Mouse (Mus musculus): Measurements from ENCODE around the gene Myl6b.
"Not testable (repeated sequence)": the region's sequence is repeated elsewhere in the genome, so short reads cannot be mapped to it uniquely, and the experiment has no call there.

The Myl6b gene

GRCm38 (mm10) chr10:128516677-128517076 lies 18.2 kb upstream of the Myl6b start:
- DNase-seq = no peak

- no peak for DNase-seq
Observed at GRCm38 (mm10) chr10:128516029-128516428, 17.5 kb upstream of the Myl6b start.

DNA sequence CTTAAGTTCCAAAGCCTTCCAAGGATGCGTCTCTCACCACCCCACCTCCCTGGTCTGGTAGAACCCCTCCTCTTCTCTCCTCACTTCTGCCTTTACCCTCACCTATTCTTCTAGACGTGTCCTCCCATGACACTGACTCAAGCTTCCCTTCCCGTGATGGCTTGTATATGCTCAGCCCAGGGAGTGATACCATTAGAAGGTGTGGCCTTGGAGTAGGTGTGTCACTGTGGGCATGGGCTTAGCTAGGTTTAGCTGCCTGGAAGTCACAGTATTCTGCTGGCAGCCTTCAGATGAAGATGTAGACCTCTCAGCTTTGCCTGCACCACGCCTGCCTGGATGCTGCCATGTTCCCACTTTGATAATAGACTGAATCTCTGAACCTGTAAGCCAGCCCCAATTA lies 16.6 kb upstream of the Myl6b start:
- DNase-seq = no peak

DNA sequence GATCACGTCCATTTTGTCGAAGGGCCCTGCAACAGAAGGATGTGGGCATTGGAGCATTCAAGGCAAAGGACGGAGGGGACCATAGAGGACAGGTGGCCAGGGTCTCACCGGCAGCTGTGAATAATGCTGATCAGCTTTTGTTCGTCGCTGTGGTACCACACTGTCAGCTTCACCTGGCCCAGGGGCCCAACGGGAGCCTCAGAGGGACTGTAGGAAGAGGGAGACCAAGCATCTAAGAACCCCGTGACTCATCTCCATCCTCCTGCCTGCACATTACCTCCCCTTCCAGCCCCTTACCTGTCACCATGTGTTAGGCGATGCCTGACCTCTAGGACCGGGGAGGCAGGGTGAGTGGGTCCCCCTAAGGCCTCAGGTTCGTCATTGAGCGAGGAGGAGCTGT lies 13.3 kb upstream of the Myl6b start:
- no peak for DNase-seq

GRCm38 (mm10) chr10:128511189-128511588 lies 12.7 kb upstream of the Myl6b start:
- DNase-seq = no peak

DNA sequence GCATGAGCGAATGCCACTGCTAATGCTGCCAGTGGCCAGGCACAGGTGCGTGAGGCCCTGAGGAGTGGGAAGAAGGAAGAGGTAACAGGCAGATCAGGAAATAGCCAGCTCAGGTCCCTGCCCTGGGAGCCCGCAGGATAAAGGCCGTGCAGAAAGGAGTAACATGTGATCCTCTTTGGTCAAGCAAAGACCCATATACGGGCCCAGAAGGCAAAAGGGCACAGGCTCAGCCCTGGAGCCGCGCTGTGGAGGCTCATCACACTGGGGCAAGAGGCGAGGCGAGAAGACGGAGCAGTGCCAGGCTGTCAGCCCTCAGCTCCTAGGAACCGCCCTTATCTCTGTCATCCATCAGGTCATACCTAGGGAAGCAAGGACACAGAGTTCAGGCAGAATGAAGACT lies 11.8 kb upstream of the Myl6b start:
- DNase-seq = no peak

DNA sequence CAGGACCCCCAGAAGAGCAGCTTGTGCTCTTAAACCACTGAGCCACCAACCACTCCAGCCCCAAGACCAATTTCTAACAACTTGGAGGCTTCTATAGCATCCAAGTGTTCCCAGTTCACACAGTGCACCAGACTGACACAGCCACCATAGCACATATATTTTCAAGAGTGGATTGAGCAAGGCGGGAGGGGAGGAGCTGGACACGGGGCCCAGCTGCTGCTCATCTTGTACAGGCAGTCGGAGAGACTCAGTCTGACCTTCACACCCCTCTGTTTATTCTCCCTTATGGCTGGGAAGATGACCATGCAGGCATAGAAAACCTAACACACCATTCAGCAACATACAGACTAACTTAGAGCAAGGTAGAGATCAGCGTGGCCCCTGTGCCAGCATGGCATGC lies 11.3 kb upstream of the Myl6b start:
- DNase-seq = no peak

GRCm38 (mm10) chr10:128509203-128509602 lies 10.7 kb upstream of the Myl6b start:
- DNase-seq = no peak

DNA sequence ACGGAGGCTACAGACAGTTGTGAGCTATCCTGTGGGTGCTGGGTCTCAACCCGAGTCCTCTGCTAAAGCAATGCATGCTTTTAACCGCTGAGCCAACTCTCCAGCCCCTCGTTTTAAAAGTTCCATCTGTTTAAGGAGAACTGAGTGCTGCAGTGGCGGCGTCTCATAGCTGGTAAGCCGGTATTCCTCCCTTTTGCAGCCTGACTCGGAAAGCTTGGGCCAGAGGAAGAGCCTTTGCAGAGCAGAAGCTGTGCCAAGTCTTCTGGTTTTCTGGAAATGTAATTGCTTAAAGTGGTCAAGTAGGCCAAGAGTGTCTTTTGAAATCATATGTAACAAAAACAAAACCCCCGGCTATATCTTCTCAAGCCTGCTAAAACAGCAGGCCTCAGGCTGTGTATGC lies 9.8 kb upstream of the Myl6b start:
- no peak for DNase-seq

- DNase-seq = no peak
Observed at GRCm38 (mm10) chr10:128505974-128506373, 7.5 kb upstream of the Myl6b start.

GRCm38 (mm10) chr10:128505371-128505667 lies 6.8 kb upstream of the Myl6b start:
- not testable (repeated sequence) for DNase-seq

- DNase-seq = no peak
Observed at GRCm38 (mm10) chr10:128504641-128505370, 6.3 kb upstream of the Myl6b start.

DNA sequence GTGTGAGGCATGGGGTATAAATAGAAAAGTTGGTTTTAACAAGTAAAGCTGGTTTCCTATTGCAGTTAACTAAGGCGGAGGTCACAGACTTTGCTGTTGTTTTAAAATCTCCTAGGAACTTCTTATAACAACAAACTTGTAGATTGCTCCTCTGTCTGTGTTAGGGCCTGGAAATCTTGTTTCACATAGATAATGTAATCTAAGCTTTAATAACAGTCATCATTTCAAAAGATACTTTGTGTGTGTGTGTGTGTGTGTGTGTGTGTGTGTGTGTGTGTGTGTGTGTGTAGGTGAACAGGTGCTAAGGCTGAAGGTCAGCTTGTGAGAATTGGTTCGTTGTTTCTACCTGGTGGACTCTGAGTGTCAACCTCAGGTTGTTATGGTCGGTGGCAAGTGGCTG lies 5.5 kb upstream of the Myl6b start:
- no peak for DNase-seq

- DNase-seq = no peak
Observed at GRCm38 (mm10) chr10:128503532-128503931, 5.0 kb upstream of the Myl6b start.

DNA sequence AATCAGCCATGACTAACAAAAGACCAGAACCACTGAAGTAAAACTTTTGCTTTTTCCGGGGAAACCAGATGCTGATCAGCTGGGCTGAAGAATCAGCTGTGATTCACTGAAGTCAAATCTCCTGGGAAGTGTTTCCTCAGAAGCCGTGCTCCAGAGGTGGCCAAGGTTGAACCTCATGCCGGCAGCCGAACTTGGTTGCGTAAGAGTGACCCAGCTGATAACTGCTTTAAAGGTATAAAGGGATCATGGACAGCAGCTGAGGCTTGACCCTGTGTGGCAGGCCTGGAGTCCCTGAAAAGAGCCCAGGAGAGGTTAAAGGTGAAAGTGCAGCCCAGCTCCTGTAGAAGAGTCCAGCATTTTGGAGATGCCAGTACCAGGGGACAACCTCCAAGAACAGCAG lies 3.9 kb upstream of the Myl6b start:
- no peak for DNase-seq

GRCm38 (mm10) chr10:128499116-128499671 lies 709 bp upstream of the Myl6b start:
- DNase-seq = peak; percentile 70

GRCm38 (mm10) chr10:128497134-128497737 lies 1.2 kb downstream of the Myl6b start:
- no peak for DNase-seq

- no peak for DNase-seq
Observed at GRCm38 (mm10) chr10:128496509-128497077, 1.9 kb downstream of the Myl6b start.

DNA sequence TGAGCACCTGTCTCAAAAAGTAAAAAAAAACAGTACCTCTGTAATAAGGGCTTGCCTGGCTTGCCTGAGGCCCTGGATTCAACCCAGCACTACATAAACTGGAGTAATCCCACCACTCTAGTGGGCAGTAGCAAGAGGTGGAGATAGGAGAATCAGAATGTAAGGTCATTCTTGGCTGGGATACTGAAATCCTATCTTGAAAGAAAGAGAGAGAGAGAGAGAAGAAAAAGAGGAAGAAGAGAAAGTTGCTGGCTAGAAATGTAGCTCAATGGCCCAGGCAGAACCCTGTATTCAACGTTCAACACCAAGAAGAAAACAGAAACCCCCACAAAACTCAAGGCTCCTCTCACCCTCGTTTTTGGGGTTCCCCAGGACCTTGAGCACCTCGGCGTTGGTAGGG lies 2.6 kb downstream of the Myl6b start:
- DNase-seq = no peak

GRCm38 (mm10) chr10:128495270-128495669 lies 3.2 kb downstream of the Myl6b start:
- DNase-seq = no peak

DNA sequence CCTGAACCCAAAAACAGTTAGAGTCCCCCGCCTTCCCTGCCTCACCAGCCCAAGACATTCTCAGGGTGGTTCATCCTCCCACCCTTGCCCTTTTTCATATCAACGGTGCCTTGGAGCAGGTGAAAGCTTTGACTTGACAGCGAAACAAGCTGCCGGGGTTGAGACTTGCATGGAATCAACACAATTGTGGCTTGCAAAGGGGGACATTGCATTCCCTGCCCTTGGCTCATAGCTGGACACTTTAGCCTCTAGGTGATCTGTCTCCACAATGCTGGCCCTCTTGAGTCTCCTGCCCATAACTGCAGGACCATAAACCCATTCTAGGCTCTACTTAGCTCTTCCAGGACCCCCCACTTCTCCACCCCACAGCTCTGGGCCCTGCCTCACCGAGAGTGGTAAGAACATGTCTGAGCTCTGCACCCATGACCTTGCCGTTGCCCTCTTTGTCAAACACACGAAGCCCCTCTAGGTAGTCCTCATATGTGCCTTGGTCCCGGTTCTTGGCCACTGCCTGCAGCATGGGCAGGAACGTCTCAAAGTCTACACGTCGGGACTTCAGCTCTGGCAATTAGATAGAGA lies 3.7 kb downstream of the Myl6b start:
- no peak for DNase-seq

- DNase-seq = peak; percentile 98
Observed at GRCm38 (mm10) chr10:128493695-128494666, 4.5 kb downstream of the Myl6b start, which contains the start of gene Myl6. Myl6 (minus strand) TSS chr10:128494145.

- no peak for DNase-seq
Observed at GRCm38 (mm10) chr10:128493319-128493694, 5.2 kb downstream of the Myl6b start.

Data from layer of hippocampus, adult 9-11 months (tissue).